Mouse (Mus musculus): Measurements from ENCODE around the gene Elp5. TPM values are rescaled to one million over a fixed set of nuclear protein-coding genes. Genes with fewer than 3 reads are reported as not detected.

The Elp5 gene
- polyA plus RNA-seq, 1 experiment from 2014 or later, result 168 TPM

- WGBS, result under 1% methylated on average over 70 of the region's 78 CpGs
- Histone ChIP-seq H3K27ac (ENCODE audit: low read depth, low read length) (peak within 1 kb of the TSS; percentile 88), H3K27me3 (ENCODE audit: control insufficient read depth, insufficient read depth, low read length) (no peaks in the 10 kb centered on the region), H3K9ac (ENCODE audit: low read length) (peak within 1 kb of the TSS; percentile 91), H3K36me3 (ENCODE audit: control insufficient read depth, insufficient read depth, low read length) (peaks cover 15% of the 10 kb centered on the region), H3K4me1 (ENCODE audit: control insufficient read depth, insufficient read depth, low read length) (peaks cover 9% of the 10 kb centered on the region), H3K4me3 (ENCODE audit: low read depth, low read length) (peak within 1 kb of the TSS; percentile 96), H3K4me2 (ENCODE audit: low read depth) (peak within 1 kb of the TSS; percentile 98), H3K9me3 (ENCODE audit: control insufficient read depth, low read length) (no peaks in the 10 kb centered on the region)
- DNase-seq (ENCODE audit: low spot score) (peak; percentile 100), ATAC-seq (ENCODE audit: insufficient read depth, low FRiP score, low TSS enrichment) (peak; percentile 92)
Measured at GRCm38 (mm10) chr11:69921114-69922011, 61.0 kb downstream of the Elp5 start, which contains the start of gene Eif5a. Eif5a (minus strand) TSS chr11:69921958.

DNA sequence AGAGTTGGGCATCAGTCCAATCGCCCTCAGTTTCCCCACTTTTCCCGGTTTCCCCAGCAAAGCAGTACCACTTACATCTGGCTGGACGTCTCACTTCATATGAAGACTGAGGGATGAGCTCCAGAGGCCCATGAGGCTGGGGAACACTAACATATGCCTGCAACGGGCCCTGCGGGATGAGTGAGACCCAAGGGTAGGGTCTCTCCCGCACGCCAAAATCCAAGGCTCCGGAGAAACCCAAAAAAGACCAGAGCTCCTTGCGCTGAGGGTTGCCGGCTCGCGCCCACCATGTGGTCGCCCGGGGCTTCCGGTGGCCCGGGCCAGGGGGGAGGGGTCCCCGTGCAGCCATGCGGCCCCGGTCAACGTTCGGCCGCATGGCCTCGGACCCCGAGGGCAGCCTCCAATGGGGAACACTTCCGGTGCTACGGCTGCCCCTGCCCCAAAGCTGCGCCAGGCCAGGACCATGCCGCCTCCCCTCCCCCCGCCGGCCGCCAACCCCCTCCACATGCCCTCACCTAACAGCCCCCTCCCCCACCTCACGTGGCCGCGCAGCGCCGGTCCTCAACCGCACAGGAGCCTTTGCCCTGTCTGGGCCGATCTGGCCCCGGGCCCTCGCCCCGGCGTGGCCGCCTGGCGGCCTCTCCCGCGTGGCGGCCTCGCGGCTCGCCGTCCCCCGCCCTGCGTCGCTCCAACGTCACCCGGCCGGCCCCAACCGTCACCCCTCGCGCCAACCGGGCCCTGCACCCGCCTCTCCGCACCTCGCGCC lies 61.9 kb downstream of the Elp5 start:
- H3K9me3 ChIP-seq (ENCODE audit: control insufficient read depth, low read length), result no peaks in the 10 kb centered on the region
- ATAC-seq (ENCODE audit: insufficient read depth, low FRiP score, low TSS enrichment) (peak; percentile 32), DNase-seq (ENCODE audit: low spot score) (peak; percentile 54)
- peak overlapping the region; percentile 91 for H3K9ac ChIP-seq (ENCODE audit: low read length)
- H3K4me3 ChIP-seq (ENCODE audit: low read depth, low read length), result peak overlapping the region; percentile 96
- peak overlapping the region; percentile 98 for H3K4me2 ChIP-seq (ENCODE audit: low read depth)
- WGBS, result 1% methylated on average over 55 of the region's 65 CpGs
- no peaks in the 10 kb centered on the region for H3K27me3 ChIP-seq (ENCODE audit: control insufficient read depth, insufficient read depth, low read length)
- H3K27ac ChIP-seq (ENCODE audit: low read depth, low read length), result peak overlapping the region; percentile 88
- peaks cover 21% of the 10 kb centered on the region for H3K36me3 ChIP-seq (ENCODE audit: control insufficient read depth, insufficient read depth, low read length)
- H3K4me1 ChIP-seq (ENCODE audit: control insufficient read depth, insufficient read depth, low read length), result peaks cover 15% of the 10 kb centered on the region

DNA sequence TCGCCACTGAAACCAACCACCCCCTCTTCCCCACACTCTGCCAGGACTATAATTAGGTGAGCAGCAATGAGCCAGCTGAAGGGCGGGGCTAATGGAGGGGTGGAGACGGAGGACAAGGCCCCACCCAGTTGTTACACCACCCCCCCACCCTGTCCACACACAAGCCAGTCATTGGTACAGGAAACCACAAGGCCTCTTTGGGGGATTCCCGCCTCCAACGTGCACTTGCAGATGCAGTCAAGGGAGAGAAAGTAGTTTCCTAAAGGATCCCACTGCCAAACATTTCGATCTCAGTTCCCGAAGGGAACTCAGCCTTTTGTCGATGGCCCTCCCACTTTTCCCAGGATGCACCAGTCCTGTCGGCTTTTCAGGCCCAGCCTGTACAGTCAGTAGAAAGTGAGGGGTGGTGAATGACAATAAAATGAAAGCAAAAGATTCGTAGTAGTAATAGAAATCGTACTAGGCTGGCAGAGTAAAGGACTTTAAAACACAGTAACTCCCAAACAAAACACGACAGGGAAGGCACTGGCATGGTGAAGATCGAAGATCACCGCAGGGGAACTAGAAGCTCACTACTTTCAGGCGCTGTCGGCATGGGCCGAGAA lies 62.6 kb downstream of the Elp5 start:
- WGBS, result under 1% methylated on average over 17 of the region's 17 CpGs
- H3K27me3 ChIP-seq (ENCODE audit: control insufficient read depth, insufficient read depth, low read length), result no peaks in the 10 kb centered on the region
- peak overlapping the region; percentile 91 for H3K9ac ChIP-seq (ENCODE audit: low read length)
- no peak for ATAC-seq (ENCODE audit: insufficient read depth, low FRiP score, low TSS enrichment)
- H3K4me1 ChIP-seq (ENCODE audit: control insufficient read depth, insufficient read depth, low read length), result peaks cover 19% of the 10 kb centered on the region
- peak overlapping the region; percentile 88 for H3K27ac ChIP-seq (ENCODE audit: low read depth, low read length)
- H3K4me3 ChIP-seq (ENCODE audit: low read depth, low read length), result peak overlapping the region; percentile 96
- H3K36me3 ChIP-seq (ENCODE audit: control insufficient read depth, insufficient read depth, low read length), result peaks cover 21% of the 10 kb centered on the region
- peak overlapping the region; percentile 98 for H3K4me2 ChIP-seq (ENCODE audit: low read depth)
- DNase-seq (ENCODE audit: low spot score), result peak; percentile 70
- no peaks in the 10 kb centered on the region for H3K9me3 ChIP-seq (ENCODE audit: control insufficient read depth, low read length)

GRCm38 (mm10) chr11:69919053-69919452 lies 63.3 kb downstream of the Elp5 start:
- no peaks in the 10 kb centered on the region for H3K27me3 ChIP-seq (ENCODE audit: control insufficient read depth, insufficient read depth, low read length)
- peak overlapping the region; percentile 96 for H3K4me3 ChIP-seq (ENCODE audit: low read depth, low read length)
- peaks cover 24% of the 10 kb centered on the region for H3K4me1 ChIP-seq (ENCODE audit: control insufficient read depth, insufficient read depth, low read length)
- no peak overlapping the region for H3K27ac ChIP-seq (ENCODE audit: low read depth, low read length)
- no peak overlapping the region for H3K9ac ChIP-seq (ENCODE audit: low read length)
- no peaks in the 10 kb centered on the region for H3K9me3 ChIP-seq (ENCODE audit: control insufficient read depth, low read length)
- no peak for ATAC-seq (ENCODE audit: insufficient read depth, low FRiP score, low TSS enrichment)
- DNase-seq (ENCODE audit: low spot score), result no peak
- peaks cover 21% of the 10 kb centered on the region for H3K36me3 ChIP-seq (ENCODE audit: control insufficient read depth, insufficient read depth, low read length)
- peak overlapping the region; percentile 98 for H3K4me2 ChIP-seq (ENCODE audit: low read depth)
- 81% methylated on average over 9 of the region's 9 CpGs for WGBS

MicroRNA genes within 50 kb of the gene (microRNA counts, 519-probe panel; counts per million panel counts)
- microRNA mmu-miR-324-3p (171 counts per million, percentile 57 among the panel's probes with 10 or more counts), microRNA mmu-miR-324-5p (4,580 counts per million, percentile 83 among the panel's probes with 10 or more counts)

Small RNA genes lying within 50 kb of the gene (microRNA-seq; reads per million reads assigned to microRNA genes)
- gene Gm44349, result not detected
- gene Mir324, result 2,716 reads per million, percentile 86 among the genes with 10 or more reads in this experiment

Other genes starting within 250 kb of the Elp5 start
- gene Polr2a, start 223.9 kb downstream of the Elp5 start, polyA plus RNA-seq (2014; fragmentation: Nextera tagmentation; extraction: Ambion mirVana), result 65.0 and 65.3 TPM in 2 replicates
- not detected in 2 replicates for gene Slc35g3, start 220.5 kb downstream of the Elp5 start, polyA plus RNA-seq (2014; fragmentation: Nextera tagmentation; extraction: Ambion mirVana)
- gene Zbtb4, start 216.6 kb downstream of the Elp5 start, polyA plus RNA-seq (2014; fragmentation: Nextera tagmentation; extraction: Ambion mirVana), result 0.99 and 1.3 TPM in 2 replicates
- gene Chrnb1, start 186.6 kb downstream of the Elp5 start, polyA plus RNA-seq (2014; fragmentation: Nextera tagmentation; extraction: Ambion mirVana), result 4.2 and 6.2 TPM in 2 replicates
- gene Fgf11, start 180.7 kb downstream of the Elp5 start, polyA plus RNA-seq (2014; fragmentation: Nextera tagmentation; extraction: Ambion mirVana), result 2.0 and 3.0 TPM in 2 replicates
- gene Tmem102, start 176.9 kb downstream of the Elp5 start, polyA plus RNA-seq (2014; fragmentation: Nextera tagmentation; extraction: Ambion mirVana), result 0.69 and 0.88 TPM in 2 replicates
- gene Gm39566, start 167.2 kb downstream of the Elp5 start, polyA plus RNA-seq (2014; fragmentation: Nextera tagmentation; extraction: Ambion mirVana), result not detected in 2 replicates
- gene Spem2, start 164.1 kb downstream of the Elp5 start, polyA plus RNA-seq (2014; fragmentation: Nextera tagmentation; extraction: Ambion mirVana), result not detected in 2 replicates
- 0.23 TPM in 1 of 2 replicates, not detected in the other for gene Spem1, start 160.3 kb downstream of the Elp5 start, polyA plus RNA-seq (2014; fragmentation: Nextera tagmentation; extraction: Ambion mirVana)
- 10.9 and 11.4 TPM in 2 replicates for gene Nlgn2, start 144.7 kb downstream of the Elp5 start, polyA plus RNA-seq (2014; fragmentation: Nextera tagmentation; extraction: Ambion mirVana)
- 289 and 296 TPM in 2 replicates for gene Tmem256, start 144.0 kb downstream of the Elp5 start, polyA plus RNA-seq (2014; fragmentation: Nextera tagmentation; extraction: Ambion mirVana)
- 75.4 and 83.7 TPM in 2 replicates for gene Plscr3, start 136.1 kb downstream of the Elp5 start, polyA plus RNA-seq (2014; fragmentation: Nextera tagmentation; extraction: Ambion mirVana)
- 0.23 and 0.72 TPM in 2 replicates for gene Tnk1, start 123.8 kb downstream of the Elp5 start, polyA plus RNA-seq (2014; fragmentation: Nextera tagmentation; extraction: Ambion mirVana)
- gene Tmem95, start 104.5 kb downstream of the Elp5 start, polyA plus RNA-seq (2014; fragmentation: Nextera tagmentation; extraction: Ambion mirVana), result not detected in 2 replicates
- gene Kctd11, start 101.1 kb downstream of the Elp5 start, polyA plus RNA-seq (2014; fragmentation: Nextera tagmentation; extraction: Ambion mirVana), result 3.1 and 3.6 TPM in 2 replicates
- gene Acap1, start 87.0 kb downstream of the Elp5 start, polyA plus RNA-seq (2014; fragmentation: Nextera tagmentation; extraction: Ambion mirVana), result 0.53 and 1.1 TPM in 2 replicates
- gene 2810408A11Rik, start 81.5 kb downstream of the Elp5 start, polyA plus RNA-seq (2014; fragmentation: Nextera tagmentation; extraction: Ambion mirVana), result 14.4 and 15.1 TPM in 2 replicates
- gene Neurl4, start 81.4 kb downstream of the Elp5 start, polyA plus RNA-seq (2014; fragmentation: Nextera tagmentation; extraction: Ambion mirVana), result 14.2 and 18.0 TPM in 2 replicates
- gene Gps2, start 68.6 kb downstream of the Elp5 start, polyA plus RNA-seq (2014; fragmentation: Nextera tagmentation; extraction: Ambion mirVana), result 84.0 and 93.7 TPM in 2 replicates
- 1,905 and 1,926 TPM in 2 replicates for gene Eif5a, start 60.6 kb downstream of the Elp5 start, polyA plus RNA-seq (2014; fragmentation: Nextera tagmentation; extraction: Ambion mirVana)
- 3.4 and 4.2 TPM in 2 replicates for gene Ybx2, start 46.7 kb downstream of the Elp5 start, polyA plus RNA-seq (2014; fragmentation: Nextera tagmentation; extraction: Ambion mirVana)
- gene Slc2a4, start 34.3 kb downstream of the Elp5 start, polyA plus RNA-seq (2014; fragmentation: Nextera tagmentation; extraction: Ambion mirVana), result 11.4 and 11.8 TPM in 2 replicates
- 5.3 and 5.9 TPM in 2 replicates for gene Cldn7, start 17.7 kb downstream of the Elp5 start, polyA plus RNA-seq (2014; fragmentation: Nextera tagmentation; extraction: Ambion mirVana)
- gene Ctdnep1, start 1.4 kb downstream of the Elp5 start, polyA plus RNA-seq (2014; fragmentation: Nextera tagmentation; extraction: Ambion mirVana), result 21.5 and 23.3 TPM in 2 replicates
- 530 and 552 TPM in 2 replicates for gene Gabarap, start 8.6 kb upstream of the Elp5 start, polyA plus RNA-seq (2014; fragmentation: Nextera tagmentation; extraction: Ambion mirVana)
- gene Phf23, start 13.3 kb upstream of the Elp5 start, polyA plus RNA-seq (2014; fragmentation: Nextera tagmentation; extraction: Ambion mirVana), result 54.4 and 57.6 TPM in 2 replicates
- 35.8 and 39.0 TPM in 2 replicates for gene Dvl2, start 18.1 kb upstream of the Elp5 start, polyA plus RNA-seq (2014; fragmentation: Nextera tagmentation; extraction: Ambion mirVana)
- 49.3 and 54.1 TPM in 2 replicates for gene Acadvl, start 32.9 kb upstream of the Elp5 start, polyA plus RNA-seq (2014; fragmentation: Nextera tagmentation; extraction: Ambion mirVana)
- gene Dlg4, start 34.4 kb upstream of the Elp5 start, polyA plus RNA-seq (2014; fragmentation: Nextera tagmentation; extraction: Ambion mirVana), result 14.6 and 15.0 TPM in 2 replicates
- 0.41 TPM in 1 of 2 replicates, not detected in the other for gene Asgr1, start 71.6 kb upstream of the Elp5 start, polyA plus RNA-seq (2014; fragmentation: Nextera tagmentation; extraction: Ambion mirVana)
- gene Asgr2, start 110.1 kb upstream of the Elp5 start, polyA plus RNA-seq (2014; fragmentation: Nextera tagmentation; extraction: Ambion mirVana), result 0.28 TPM in 1 of 2 replicates, not detected in the other
- not detected in 2 replicates for gene Mgl2, start 147.8 kb upstream of the Elp5 start, polyA plus RNA-seq (2014; fragmentation: Nextera tagmentation; extraction: Ambion mirVana)
- gene Clec10a, start 173.7 kb upstream of the Elp5 start, polyA plus RNA-seq (2014; fragmentation: Nextera tagmentation; extraction: Ambion mirVana), result 0.38 and 0.39 TPM in 2 replicates
- gene Slc16a11, start 230.2 kb upstream of the Elp5 start, polyA plus RNA-seq (2014; fragmentation: Nextera tagmentation; extraction: Ambion mirVana), result 0.27 and 0.50 TPM in 2 replicates
- 14.3 and 16.9 TPM in 2 replicates for gene Slc16a13, start 238.5 kb upstream of the Elp5 start, polyA plus RNA-seq (2014; fragmentation: Nextera tagmentation; extraction: Ambion mirVana)
- 6.2 and 7.4 TPM in 2 replicates for gene Bcl6b, start 247.3 kb upstream of the Elp5 start, polyA plus RNA-seq (2014; fragmentation: Nextera tagmentation; extraction: Ambion mirVana)

Data from neural tube, embryonic 11.5 days (tissue).